Mouse (Mus musculus) midbrain, embryonic 12.5 days (tissue): Measurements from ENCODE around the gene Mphosph10. TPM values are rescaled to one million over a fixed set of nuclear protein-coding genes. Genes with fewer than 3 reads are reported as not detected.

Experiments used
- ATAC-seq: fragments of 200-750 bp; cut with Nextera tagmentation; 2 replicates; pipeline ENCODE4 v1.8.0; 2017; ENCODE audit warnings: low read depth, moderate TSS enrichment, moderate library complexity; ENCODE audit not compliant: low FRiP score
- H3K27ac ChIP-seq: fragments of 300-500 bp; sonication (generic); replicated peaks from 2 replicates; pipeline ENCODE4 v1.5.1; 2016; ENCODE audit warnings: mild to moderate bottlenecking
- H3K27me3 ChIP-seq: fragments of 300-500 bp; sonication (generic); 2 replicates; pipeline ENCODE4 v1.6.1; 2016; ENCODE audit warnings: mild to moderate bottlenecking
- H3K36me3 ChIP-seq: fragments of 300-500 bp; sonication (generic); 2 replicates; pipeline ENCODE4 v1.6.1; 2016
- H3K4me1 ChIP-seq: fragments of 300-500 bp; sonication (generic); 2 replicates; pipeline ENCODE4 v1.6.1; 2016
- H3K4me2 ChIP-seq: fragments of 300-500 bp; sonication (generic); replicated peaks from 2 replicates; pipeline ENCODE4 v1.6.1; 2016; ENCODE audit warnings: mild to moderate bottlenecking, moderate library complexity
- H3K4me3 ChIP-seq: fragments of 300-500 bp; sonication (generic); 2 replicates; pipeline ENCODE4 v1.5.1; 2016; ENCODE audit warnings: mild to moderate bottlenecking
- H3K9ac ChIP-seq: fragments of 300-500 bp; sonication (generic); replicated peaks from 2 replicates; pipeline ENCODE4 v1.6.1; 2016; ENCODE audit warnings: mild to moderate bottlenecking, moderate library complexity
- H3K9me3 ChIP-seq: fragments of 300-500 bp; sonication (generic); 2 replicates; pipeline ENCODE4 v1.6.1; 2016; ENCODE audit warnings: mild to moderate bottlenecking
- WGBS: fragments of 180-500 bp; shearing (Covaris S2); methylation state at CpG from one replicate; pipeline ENCODE4 v1.1.7; 2016; 5-methylcytosine and 5-hydroxymethylcytosine counted together
- polyA plus RNA-seq: library from polyadenylated mRNA; unstranded; fragments of >200 nt; fragmentation: Nextera tagmentation; extraction: Ambion mirVana; gene quantifications from 2 replicates; pipeline ENCODE4 v1.2.1, GENCODE M21; 2016

Mphosph10 gene
- 42.2 and 43.0 TPM in 2 replicates for polyA plus RNA-seq

DNA sequence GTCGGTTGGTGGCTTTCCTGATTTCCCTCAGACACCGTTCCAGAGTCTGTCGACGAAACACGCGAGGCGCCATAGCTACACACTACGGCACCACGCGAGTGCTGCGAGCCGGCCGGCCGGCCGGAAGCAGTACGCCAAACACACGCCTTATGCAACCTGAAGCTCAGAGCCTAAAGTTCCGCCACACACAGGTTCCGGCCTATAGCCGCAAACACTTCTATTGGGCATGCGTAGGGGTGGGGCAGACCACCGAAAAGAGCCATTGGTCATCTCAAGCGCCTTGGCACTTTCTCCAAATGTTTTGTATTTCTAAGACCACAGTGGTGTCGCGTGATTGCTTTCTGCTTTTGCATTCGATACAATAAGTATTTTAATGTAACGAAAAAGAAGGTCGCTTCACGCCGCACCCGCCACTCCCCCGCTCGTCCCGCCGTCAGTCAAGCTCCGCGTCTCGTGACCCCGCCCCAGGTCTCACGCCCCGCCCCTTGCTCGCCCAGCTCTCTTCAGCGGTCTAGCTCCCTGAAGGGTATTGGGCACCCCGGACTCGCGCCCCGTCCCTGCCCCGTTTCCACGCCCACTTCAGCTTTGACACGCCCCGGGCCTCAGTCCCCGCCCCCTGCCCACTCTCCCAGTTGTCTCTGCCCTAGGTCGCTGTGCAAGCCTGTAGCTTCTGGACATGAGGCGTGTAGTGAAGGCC is at the start of gene Mphosph10, which contains the start of gene Mcee:
Mphosph10 (minus strand) TSS at position 147 of the 697 bp plus-strand sequence.
Mcee (plus strand) TSS at position 486 of the 697 bp plus-strand sequence.
- peak within 1 kb of the TSS; percentile 78 for H3K4me3 ChIP-seq
- peak; percentile 98 for ATAC-seq
- H3K36me3 ChIP-seq: peaks cover 24% of the 10 kb centered on the region
- H3K9ac ChIP-seq: peak within 1 kb of the TSS; percentile 75
- H3K4me2 ChIP-seq: peak within 1 kb of the TSS; percentile 95
- H3K9me3 ChIP-seq: no peaks in the 10 kb centered on the region
- WGBS: 1% methylated on average over 52 of the region's 54 CpGs
- H3K4me1 ChIP-seq: peaks cover 19% of the 10 kb centered on the region
- no peaks in the 10 kb centered on the region for H3K27me3 ChIP-seq
- H3K27ac ChIP-seq: peak within 1 kb of the TSS; percentile 56; the same call in 1 of the 2 replicates

DNA sequence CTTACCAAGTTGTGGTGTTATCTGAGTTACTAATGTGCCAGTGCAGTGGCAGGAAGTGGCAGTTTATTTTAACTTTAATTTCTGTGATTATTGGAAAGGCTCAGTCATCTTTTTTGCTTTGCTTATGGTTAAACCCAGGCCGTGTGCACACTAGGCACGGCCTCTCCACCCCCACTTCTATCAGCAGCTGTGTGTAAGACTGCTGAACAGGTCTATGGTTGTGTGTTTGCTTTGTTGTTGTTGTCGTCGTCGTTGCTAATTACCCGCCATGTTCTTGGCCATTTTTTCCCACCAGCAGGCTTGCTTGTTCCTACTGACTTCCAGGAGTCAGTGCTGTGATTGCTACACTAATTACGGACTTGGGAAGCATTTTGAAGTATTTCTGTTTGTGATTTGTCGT is 48.5 kb upstream of the Mphosph10 start:
- WGBS: 87% methylated on average over 8 of the region's 8 CpGs
- no peak for ATAC-seq
- no peak overlapping the region for H3K27ac ChIP-seq

DNA sequence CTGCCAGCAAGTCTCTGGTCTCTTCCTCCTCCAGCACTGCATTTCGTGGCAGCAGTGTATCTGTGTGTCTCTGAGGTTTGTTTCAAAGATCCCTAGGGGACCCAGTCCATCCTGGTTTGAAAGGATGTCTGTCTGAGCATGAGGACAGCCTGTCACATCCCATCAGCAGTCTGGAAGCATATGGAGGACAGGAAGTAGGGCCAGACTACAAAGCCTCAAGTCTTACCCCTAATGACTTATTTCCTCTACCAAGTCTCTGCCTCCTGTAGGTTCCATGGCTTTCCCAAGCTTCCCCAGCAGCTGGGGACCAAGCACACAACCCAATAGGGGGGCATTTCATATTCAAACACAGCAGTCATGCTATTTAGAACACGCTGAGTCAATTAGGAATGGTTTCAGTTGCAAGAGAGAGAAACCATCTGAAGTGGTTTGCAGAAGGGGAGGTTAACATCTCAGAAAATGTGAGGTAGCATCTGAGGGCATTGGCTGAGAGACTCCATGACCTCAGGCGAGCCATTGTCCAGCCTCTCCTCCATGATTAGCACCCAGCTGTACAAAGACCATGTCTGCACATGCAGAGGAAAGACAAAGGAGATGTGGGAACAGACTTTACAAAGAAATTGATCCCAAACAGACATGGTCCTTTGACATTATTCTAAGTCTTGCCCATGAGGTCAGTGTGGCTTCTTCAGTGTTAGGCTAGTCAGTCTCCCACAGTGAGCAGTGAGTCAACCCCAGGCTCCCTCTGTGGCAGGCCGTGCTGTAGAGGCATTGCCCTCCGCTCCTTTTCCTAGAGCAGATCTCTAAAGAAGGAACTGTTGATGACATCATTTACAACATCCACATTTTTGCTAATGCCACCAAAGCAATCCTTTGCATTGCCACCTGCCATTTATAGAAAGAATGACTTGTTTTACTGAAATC is 47.8 kb upstream of the Mphosph10 start:
- 64% methylated on average over 5 of the region's 5 CpGs for WGBS
- Histone ChIP-seq H3K27ac (peak overlapping the region; percentile 27; the same call in 1 of the 2 replicates), H3K4me2 (no peak overlapping the region), H3K27me3 (no peaks in the 10 kb centered on the region), H3K36me3 (no peaks in the 10 kb centered on the region), H3K9ac (no peak overlapping the region), H3K4me1 (peaks cover 5% of the 10 kb centered on the region; the same call in 1 of the 2 replicates), H3K4me3 (no peak overlapping the region), H3K9me3 (no peaks in the 10 kb centered on the region)
- ATAC-seq: peak; percentile 54

More for the DNA sequence above, 48.5 kb upstream of the Mphosph10 start:
- no peaks in the 10 kb centered on the region for H3K36me3 ChIP-seq
- peaks cover 5% of the 10 kb centered on the region; the same call in 1 of the 2 replicates for H3K4me1 ChIP-seq
- H3K27me3 ChIP-seq: no peaks in the 10 kb centered on the region
- no peak overlapping the region for H3K4me2 ChIP-seq
- H3K4me3 ChIP-seq: no peak overlapping the region
- H3K9ac ChIP-seq: no peak overlapping the region
- no peaks in the 10 kb centered on the region for H3K9me3 ChIP-seq

DNA sequence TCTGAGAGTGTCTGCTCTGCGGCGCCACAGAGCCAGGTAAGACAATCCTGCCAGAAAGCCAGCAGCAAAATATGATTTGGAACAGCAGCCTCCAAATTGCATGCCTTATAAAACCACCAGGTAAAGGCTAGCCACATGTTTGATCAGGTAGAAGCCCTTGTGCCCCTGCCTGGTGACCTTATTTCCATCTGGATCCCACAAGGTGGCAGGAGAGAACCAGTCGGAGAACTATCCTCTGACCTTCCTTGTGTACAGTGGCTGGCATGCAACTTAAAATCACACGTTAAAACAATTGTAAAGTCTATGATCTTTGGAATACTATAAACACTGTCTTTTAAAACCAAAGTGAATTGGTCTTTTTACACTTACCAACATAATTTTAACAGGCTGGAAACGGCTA is 32.8 kb upstream of the Mphosph10 start:
- WGBS: 64% methylated on average over 5 of the region's 5 CpGs
- no peak overlapping the region for H3K9ac ChIP-seq
- no peak overlapping the region for H3K4me3 ChIP-seq
- no peak overlapping the region for H3K4me2 ChIP-seq
- no peak for ATAC-seq
- no peak overlapping the region for H3K27ac ChIP-seq
- H3K27me3 ChIP-seq: no peaks in the 10 kb centered on the region
- H3K4me1 ChIP-seq: no peaks in the 10 kb centered on the region
- H3K9me3 ChIP-seq: no peaks in the 10 kb centered on the region
- H3K36me3 ChIP-seq: no peaks in the 10 kb centered on the region

DNA sequence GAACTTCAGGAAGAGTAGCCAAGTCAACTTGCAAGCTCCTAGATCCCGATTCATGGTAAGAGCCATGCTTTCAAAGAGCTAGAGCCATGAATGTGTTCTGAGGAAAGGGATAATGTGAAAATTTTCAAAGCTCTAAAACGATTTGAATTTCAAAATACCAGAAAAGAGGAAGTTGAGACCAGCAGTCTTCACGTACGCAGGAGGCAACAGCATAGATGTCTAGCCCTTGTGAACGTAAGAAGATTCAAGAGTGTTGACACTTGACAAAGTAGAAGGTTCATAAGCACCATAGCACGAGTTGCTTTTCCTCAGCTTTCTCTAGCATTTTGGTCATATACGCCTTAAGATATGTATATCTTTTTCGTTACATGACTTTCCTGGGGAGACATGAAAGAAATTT is 11.9 kb upstream of the Mphosph10 start:
- no peak for ATAC-seq
- no peaks in the 10 kb centered on the region for H3K36me3 ChIP-seq
- no peak overlapping the region for H3K27ac ChIP-seq
- H3K9me3 ChIP-seq: no peaks in the 10 kb centered on the region
- no peak overlapping the region for H3K4me2 ChIP-seq
- H3K9ac ChIP-seq: no peak overlapping the region
- H3K4me1 ChIP-seq: no peaks in the 10 kb centered on the region
- no peaks in the 10 kb centered on the region for H3K27me3 ChIP-seq
- H3K4me3 ChIP-seq: no peak overlapping the region
- 92% methylated on average over 8 of the region's 8 CpGs for WGBS

DNA sequence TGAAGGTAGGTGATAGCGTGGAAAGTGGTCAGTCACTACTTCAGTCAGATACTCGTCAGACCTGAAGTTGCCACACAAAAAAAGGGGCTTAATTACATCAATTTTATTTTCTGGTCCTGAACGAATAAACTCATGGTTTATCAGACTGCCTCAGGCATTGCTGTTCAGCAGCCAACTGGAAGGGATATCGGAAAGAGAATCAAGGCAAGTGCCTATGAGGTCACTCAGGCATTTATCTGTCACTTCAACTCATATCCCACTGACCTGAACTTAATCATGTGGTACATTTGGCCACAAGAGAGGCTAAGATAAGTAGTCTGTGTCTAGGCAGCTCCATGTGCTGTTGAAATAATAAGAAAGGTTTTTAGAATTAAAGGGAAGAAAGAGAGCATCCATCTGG is 10.4 kb upstream of the Mphosph10 start:
- no peaks in the 10 kb centered on the region for H3K27me3 ChIP-seq

DNA sequence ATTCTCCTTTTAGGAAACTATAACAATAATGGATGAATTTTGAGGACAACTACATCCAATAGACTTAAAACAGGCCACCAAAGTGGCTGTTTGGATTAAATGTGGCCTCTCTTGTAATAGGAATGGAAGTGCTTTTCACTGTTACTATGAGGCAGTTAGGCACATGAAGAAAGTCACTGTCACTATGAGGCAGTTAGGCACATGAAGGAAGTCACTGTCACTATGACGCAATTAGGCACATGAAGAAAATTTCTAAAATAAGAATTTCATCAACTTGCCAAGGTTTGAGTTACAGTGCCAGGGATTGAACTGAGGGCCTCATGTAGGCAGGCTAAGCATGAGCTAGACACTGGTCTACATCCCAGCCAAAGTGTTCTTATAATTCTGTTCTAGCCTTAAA is 8.7 kb upstream of the Mphosph10 start:
- ATAC-seq: no peak
- WGBS: 98% methylated on average over 1 of the region's 1 CpGs
- no peak overlapping the region for H3K4me2 ChIP-seq
- H3K4me3 ChIP-seq: no peak overlapping the region
- H3K27ac ChIP-seq: no peak overlapping the region
- H3K9me3 ChIP-seq: no peaks in the 10 kb centered on the region
- H3K36me3 ChIP-seq: no peaks in the 10 kb centered on the region
- no peak overlapping the region for H3K9ac ChIP-seq
- no peaks in the 10 kb centered on the region for H3K27me3 ChIP-seq
- H3K4me1 ChIP-seq: no peaks in the 10 kb centered on the region

More for the DNA sequence above, 10.4 kb upstream of the Mphosph10 start:
- H3K36me3 ChIP-seq: no peaks in the 10 kb centered on the region
- 88% methylated on average over 4 of the region's 4 CpGs for WGBS
- no peak overlapping the region for H3K4me3 ChIP-seq
- no peak overlapping the region for H3K27ac ChIP-seq
- H3K4me1 ChIP-seq: no peaks in the 10 kb centered on the region
- no peak overlapping the region for H3K9ac ChIP-seq
- H3K4me2 ChIP-seq: no peak overlapping the region
- no peak for ATAC-seq
- no peaks in the 10 kb centered on the region for H3K9me3 ChIP-seq

DNA sequence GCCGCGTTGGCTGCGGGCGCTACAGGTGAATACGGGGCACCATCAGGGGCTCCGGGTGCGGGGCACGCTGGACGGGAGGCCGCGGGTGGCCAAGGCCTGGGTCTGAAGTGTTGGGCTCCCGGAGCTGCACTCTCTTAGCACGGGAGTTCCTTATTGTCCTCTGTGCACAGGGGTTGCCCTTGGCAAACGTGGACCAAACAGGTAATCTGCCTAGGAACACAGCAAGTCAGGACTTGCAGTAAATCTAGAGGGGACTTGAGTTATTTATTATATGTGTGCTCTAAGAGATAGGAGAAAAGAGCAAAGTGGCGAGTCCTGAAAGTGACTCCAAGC is 717 bp upstream of the Mphosph10 start:
- H3K27ac ChIP-seq: peak overlapping the region; percentile 46; the same call in 1 of the 2 replicates
- peaks cover 19% of the 10 kb centered on the region for H3K36me3 ChIP-seq
- peak overlapping the region; percentile 95 for H3K4me2 ChIP-seq
- peak overlapping the region; percentile 75 for H3K9ac ChIP-seq
- WGBS: 2% methylated on average over 15 of the region's 15 CpGs
- H3K9me3 ChIP-seq: no peaks in the 10 kb centered on the region
- H3K27me3 ChIP-seq: no peaks in the 10 kb centered on the region
- no peak for ATAC-seq
- H3K4me1 ChIP-seq: peaks cover 19% of the 10 kb centered on the region
- H3K4me3 ChIP-seq: peak overlapping the region; percentile 78

DNA sequence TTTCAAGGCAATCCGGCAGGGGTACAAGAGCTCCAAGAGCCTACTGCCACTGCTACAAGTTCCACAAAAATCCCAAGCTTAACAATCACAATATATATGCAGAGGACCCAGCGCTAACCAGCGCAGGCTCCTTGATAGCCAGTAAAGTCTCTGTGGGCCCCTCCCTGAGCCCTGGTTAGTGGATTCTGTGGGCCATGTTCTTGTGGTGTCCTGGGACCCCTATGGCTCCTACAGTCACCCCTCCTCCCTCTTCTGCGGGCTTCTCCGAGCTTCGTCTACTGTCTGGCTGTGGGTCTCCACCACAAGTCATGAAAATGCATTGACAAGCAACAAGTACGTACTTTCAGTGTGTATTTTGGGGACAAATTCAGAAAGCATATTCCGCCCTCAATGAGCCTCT is 589 bp downstream of the Mphosph10 start:
- Histone ChIP-seq H3K9me3 (no peaks in the 10 kb centered on the region), H3K9ac (peak overlapping the region; percentile 75), H3K4me3 (peak overlapping the region; percentile 78), H3K27ac (no peak overlapping the region; the same call in 1 of the 2 replicates), H3K36me3 (peaks cover 32% of the 10 kb centered on the region), H3K4me1 (peaks cover 19% of the 10 kb centered on the region), H3K27me3 (no peaks in the 10 kb centered on the region), H3K4me2 (peak overlapping the region; percentile 95)
- ATAC-seq: no peak
- WGBS: 5% methylated on average over 8 of the region's 8 CpGs

DNA sequence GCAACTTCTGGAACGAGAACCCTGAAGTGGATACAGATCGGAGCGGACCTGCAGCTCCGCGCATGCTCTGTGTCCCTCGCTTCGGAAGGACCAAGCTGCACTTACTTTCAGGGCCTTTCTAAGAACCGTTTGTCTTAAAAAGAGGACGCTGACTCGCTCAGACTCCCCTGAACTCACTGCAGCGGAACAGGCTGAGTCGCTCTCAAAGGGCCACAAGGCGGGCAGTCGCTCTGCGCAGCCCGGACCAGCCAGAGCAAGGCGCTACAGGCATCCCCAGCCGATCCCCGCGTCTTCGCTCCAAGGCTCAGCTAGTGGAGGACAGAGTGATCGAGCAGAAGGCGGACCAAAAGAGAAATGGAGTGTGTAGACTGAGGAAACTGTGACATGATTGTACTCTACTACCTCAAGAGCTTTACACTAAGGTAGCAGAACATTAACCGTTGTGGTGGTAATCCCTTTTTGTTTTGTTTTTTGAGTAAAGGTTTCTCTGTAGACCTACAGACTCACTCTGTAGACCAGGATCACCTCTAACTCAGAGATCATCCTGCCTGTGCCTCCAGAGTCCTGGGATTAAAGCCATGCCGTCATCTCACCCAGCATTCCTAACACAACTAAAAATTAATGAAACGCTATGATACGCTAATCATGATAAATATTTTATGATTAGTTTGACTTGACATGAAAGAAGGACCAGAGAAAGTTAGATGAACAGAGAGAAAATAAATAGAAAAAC is 18.1 kb downstream of the Mphosph10 start, which contains the start of gene Fan1:
Fan1 (minus strand) TSS at position 266 of the 733 bp plus-strand sequence.
- H3K4me1 ChIP-seq: peaks cover 10% of the 10 kb centered on the region
- WGBS: 4% methylated on average over 27 of the region's 27 CpGs
- H3K9me3 ChIP-seq: no peaks in the 10 kb centered on the region
- H3K36me3 ChIP-seq: peaks cover 36% of the 10 kb centered on the region
- peak within 1 kb of the TSS; percentile 95 for H3K27ac ChIP-seq
- H3K9ac ChIP-seq: peak within 1 kb of the TSS; percentile 71
- peak within 1 kb of the TSS; percentile 70 for H3K4me3 ChIP-seq
- peak; percentile 97 for ATAC-seq
- peak within 1 kb of the TSS; percentile 65 for H3K4me2 ChIP-seq
- no peaks in the 10 kb centered on the region for H3K27me3 ChIP-seq

DNA sequence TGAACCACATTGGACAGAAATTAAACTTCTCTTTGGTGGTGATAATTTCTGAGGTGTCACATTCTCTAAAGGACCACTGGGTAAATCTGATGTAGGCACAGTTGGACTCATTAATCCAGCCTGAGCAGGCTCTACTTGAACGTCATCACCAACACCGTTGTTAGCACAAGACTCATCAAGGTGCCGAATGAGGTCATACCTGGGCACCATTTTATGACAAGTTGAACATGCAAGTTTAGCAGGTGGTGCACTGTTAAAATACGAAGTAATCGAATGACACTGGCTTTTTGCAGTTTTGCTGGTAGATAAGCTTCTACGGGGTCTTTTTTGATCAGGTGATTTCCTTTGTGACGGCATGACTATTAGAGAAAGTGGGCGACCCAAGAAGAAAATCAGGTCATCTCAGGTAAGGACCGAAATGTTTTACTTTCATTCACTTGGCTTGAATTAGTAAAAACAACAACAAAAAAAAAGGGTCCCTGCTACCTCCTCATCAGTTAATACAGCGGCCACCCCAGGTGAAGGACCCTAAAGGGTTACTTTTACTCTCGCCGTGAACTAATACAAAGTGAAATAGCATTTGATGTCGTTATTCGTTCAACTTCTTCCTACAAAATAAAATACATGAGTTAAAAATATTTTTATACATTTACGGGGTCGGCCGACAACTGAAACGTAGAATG is 18.8 kb downstream of the Mphosph10 start:
- WGBS: 14% methylated on average over 18 of the region's 18 CpGs
- Histone ChIP-seq H3K4me1 (peaks cover 10% of the 10 kb centered on the region), H3K27me3 (no peaks in the 10 kb centered on the region), H3K4me3 (peak overlapping the region; percentile 70), H3K36me3 (peaks cover 36% of the 10 kb centered on the region), H3K27ac (peak overlapping the region; percentile 95), H3K9ac (peak overlapping the region; percentile 71), H3K9me3 (no peaks in the 10 kb centered on the region), H3K4me2 (peak overlapping the region; percentile 65)
- ATAC-seq: peak; percentile 31
